Mouse (Mus musculus): ENCODE results near the gene Hnrnph3. TPM values are rescaled to one million over a fixed set of nuclear protein-coding genes. Genes with fewer than 3 reads are reported as not detected.

Hnrnph3 gene
- total and polyA plus RNA-seq, 2 experiments from 2014 or later, result 9.4 to 77.7 TPM

GRCm38 (mm10) chr10:63032267-63032666, 8.2 kb upstream of the Hnrnph3 start:
- no peaks in the 10 kb centered on the region for H3K9me3 ChIP-seq (ENCODE audit: low read length)
- TF ChIP-seq CTCF (IDR thresholded peaks at IDR 0.05; ENCODE audit: low read depth), result no peak
- 71% methylated on average over 3 of the region's 3 CpGs for WGBS
- no peak overlapping the region for H3K27ac ChIP-seq
- no peak overlapping the region for H3K9ac ChIP-seq (replicated peaks; ENCODE audit: low read length)
- no peaks in the 10 kb centered on the region for H3K4me1 ChIP-seq (ENCODE audit: insufficient read depth, low read length)
- H3K4me2 ChIP-seq (ENCODE audit: low read depth, low read length), result no peak overlapping the region
- ATAC-seq (no peak), DNase-seq (ENCODE audit: low spot score) (no peak)
- H3K27me3 ChIP-seq (ENCODE audit: insufficient read depth, low read length), result no peaks in the 10 kb centered on the region
- H3K4me3 ChIP-seq (ENCODE audit: low read length), result no peak overlapping the region
- no peaks in the 10 kb centered on the region for H3K36me3 ChIP-seq (ENCODE audit: insufficient read depth, low read length)

DNA sequence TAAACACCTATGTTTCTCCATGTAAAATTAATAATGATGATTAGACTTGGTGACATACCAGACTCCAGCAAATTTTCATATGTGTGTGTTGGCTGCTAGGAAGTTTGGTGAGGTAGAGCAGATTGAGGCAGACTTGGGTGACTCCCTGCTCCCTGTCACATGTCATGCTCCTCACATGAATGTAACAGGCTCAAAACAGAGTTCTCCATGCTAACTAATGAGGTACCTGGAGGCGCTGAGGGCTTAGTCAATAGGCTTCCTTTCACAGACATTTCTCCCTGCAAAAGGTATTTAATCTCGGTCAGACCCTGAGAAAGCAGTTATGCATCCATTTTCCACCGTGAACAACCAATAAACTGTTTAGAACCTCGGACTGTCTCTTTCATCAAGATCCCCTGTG, 4.4 kb upstream of the Hnrnph3 start:
- no peak for DNase-seq (ENCODE audit: low spot score)
- Histone ChIP-seq H3K4me2 (ENCODE audit: low read depth, low read length) (no peak overlapping the region), H3K9ac (replicated peaks; ENCODE audit: low read length) (no peak overlapping the region), H3K27me3 (ENCODE audit: insufficient read depth, low read length) (no peaks in the 10 kb centered on the region), H3K27ac (no peak overlapping the region), H3K9me3 (ENCODE audit: low read length) (no peaks in the 10 kb centered on the region), H3K36me3 (ENCODE audit: insufficient read depth, low read length) (no peaks in the 10 kb centered on the region), H3K4me1 (ENCODE audit: insufficient read depth, low read length) (0 out of 2 replicates have a peak, but pooled peaks cover 13% of the 10 kb centered on the region), H3K4me3 (ENCODE audit: low read length) (no peak overlapping the region)
- no peak for ATAC-seq
- 32% methylated on average over 4 of the region's 4 CpGs for WGBS
- no peak for TF ChIP-seq CTCF (IDR thresholded peaks at IDR 0.05; ENCODE audit: low read depth)

DNA sequence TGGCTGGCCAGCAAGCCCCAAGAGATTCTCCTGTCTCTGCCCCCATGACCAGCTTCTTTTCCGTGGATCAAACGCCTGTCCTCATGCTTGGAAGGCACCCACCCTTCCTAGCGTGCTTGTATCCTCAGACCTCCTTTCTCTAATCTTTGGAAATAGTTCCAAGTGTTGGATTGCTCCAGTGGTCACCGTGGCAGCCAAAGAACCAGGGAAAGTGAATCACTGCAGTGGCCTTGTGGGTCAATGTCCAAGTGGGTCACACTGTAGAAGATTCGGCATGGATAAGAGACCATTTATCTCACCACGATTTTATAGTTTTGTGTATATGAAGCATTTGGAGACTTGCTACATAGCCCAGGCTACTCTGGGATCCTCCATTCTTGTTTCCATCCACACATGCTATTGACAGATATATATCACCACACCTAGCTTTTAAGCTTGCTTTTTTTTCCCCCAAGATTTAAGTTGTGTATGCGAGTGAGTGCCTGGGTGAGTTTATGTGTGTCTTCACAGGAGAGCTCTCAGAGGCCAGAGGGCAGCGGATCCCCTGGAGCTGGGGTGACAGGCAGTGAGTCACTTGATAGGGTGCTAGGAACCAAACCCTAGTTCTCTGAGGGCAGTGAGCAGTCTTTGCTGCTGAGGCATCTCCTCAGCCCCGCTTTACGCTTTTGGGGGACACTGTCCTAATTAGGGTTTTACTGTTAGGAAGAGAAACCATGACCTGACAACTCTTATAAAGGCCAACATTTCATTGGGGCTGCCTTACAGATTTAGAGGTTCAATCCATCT, 3.6 kb upstream of the Hnrnph3 start:
- no peak overlapping the region for H3K9ac ChIP-seq (replicated peaks; ENCODE audit: low read length)
- no peak overlapping the region for H3K4me3 ChIP-seq (ENCODE audit: low read length)
- H3K4me1 ChIP-seq (ENCODE audit: insufficient read depth, low read length), result 0 out of 2 replicates have a peak, but pooled peaks cover 13% of the 10 kb centered on the region
- TF ChIP-seq CTCF (IDR thresholded peaks at IDR 0.05; ENCODE audit: low read depth), result no peak
- no peak overlapping the region for H3K4me2 ChIP-seq (ENCODE audit: low read depth, low read length)
- 82% methylated on average over 10 of the region's 10 CpGs for WGBS
- peak overlapping the region; percentile 72; the same call in 1 of the 2 replicates for H3K27ac ChIP-seq
- no peak for ATAC-seq
- H3K27me3 ChIP-seq (ENCODE audit: insufficient read depth, low read length), result no peaks in the 10 kb centered on the region
- no peak for DNase-seq (ENCODE audit: low spot score)
- no peaks in the 10 kb centered on the region for H3K36me3 ChIP-seq (ENCODE audit: insufficient read depth, low read length)
- H3K9me3 ChIP-seq (ENCODE audit: low read length), result no peaks in the 10 kb centered on the region

GRCm38 (mm10) chr10:63026795-63027160, 2.8 kb upstream of the Hnrnph3 start:
- Histone ChIP-seq H3K9me3 (ENCODE audit: low read length) (no peaks in the 10 kb centered on the region), H3K36me3 (ENCODE audit: insufficient read depth, low read length) (no peaks in the 10 kb centered on the region), H3K4me2 (ENCODE audit: low read depth, low read length) (peak overlapping the region; percentile 79), H3K4me3 (ENCODE audit: low read length) (no peak overlapping the region), H3K4me1 (ENCODE audit: insufficient read depth, low read length) (peaks cover 16% of the 10 kb centered on the region; the same call in 1 of the 2 replicates), H3K9ac (replicated peaks; ENCODE audit: low read length) (0 out of 2 replicates have a peak overlapping the region, but pooled peaks have one; percentile 13), H3K27ac (peak overlapping the region; percentile 72), H3K27me3 (ENCODE audit: insufficient read depth, low read length) (no peaks in the 10 kb centered on the region)
- ATAC-seq (no peak), DNase-seq (ENCODE audit: low spot score) (peak; percentile 46)
- WGBS, result 26% methylated on average over 6 of the region's 6 CpGs
- TF ChIP-seq CTCF (IDR thresholded peaks at IDR 0.05; ENCODE audit: low read depth), result no peak

DNA sequence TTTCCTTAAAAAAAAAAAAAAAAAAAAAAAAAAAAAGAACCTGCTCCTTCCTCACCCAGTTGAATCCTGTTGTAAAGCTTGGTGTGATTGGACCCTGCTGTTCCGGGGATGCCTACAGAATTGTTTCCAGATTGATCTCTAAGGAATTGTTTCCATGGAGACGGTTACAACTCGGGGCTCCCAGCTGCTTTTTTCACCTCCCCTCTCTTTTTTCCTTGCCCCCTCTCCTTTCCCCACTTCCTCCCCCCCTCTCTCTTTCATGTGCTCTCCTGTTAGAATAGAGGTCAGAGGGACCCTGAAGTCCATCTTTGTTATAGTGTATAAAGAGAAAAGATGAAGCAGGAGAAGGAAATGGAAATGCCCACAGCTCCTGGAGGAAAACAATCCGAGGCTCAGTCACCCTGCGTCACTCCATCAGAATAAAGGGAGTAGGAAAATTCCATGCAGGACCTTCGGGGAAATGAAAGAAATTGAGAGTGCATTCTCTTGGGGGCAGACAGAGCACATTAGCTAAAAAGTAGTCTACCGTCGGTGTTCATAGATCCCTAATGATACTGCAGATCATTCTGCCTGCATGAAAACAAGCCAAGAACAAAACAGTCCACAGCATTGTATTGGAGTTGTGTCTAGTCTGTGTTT, 2.3 kb upstream of the Hnrnph3 start:
- DNase-seq (ENCODE audit: low spot score) (peak; percentile 82), ATAC-seq (no peak)
- no peak for TF ChIP-seq CTCF (IDR thresholded peaks at IDR 0.05; ENCODE audit: low read depth)
- Histone ChIP-seq H3K4me1 (ENCODE audit: insufficient read depth, low read length) (peaks cover 18% of the 10 kb centered on the region; the same call in 1 of the 2 replicates), H3K4me2 (ENCODE audit: low read depth, low read length) (peak overlapping the region; percentile 79), H3K9me3 (ENCODE audit: low read length) (no peaks in the 10 kb centered on the region), H3K27me3 (ENCODE audit: insufficient read depth, low read length) (no peaks in the 10 kb centered on the region), H3K36me3 (ENCODE audit: insufficient read depth, low read length) (no peaks in the 10 kb centered on the region), H3K9ac (replicated peaks; ENCODE audit: low read length) (0 out of 2 replicates have a peak overlapping the region, but pooled peaks have one; percentile 13), H3K27ac (peak overlapping the region; percentile 72), H3K4me3 (ENCODE audit: low read length) (no peak overlapping the region)
- WGBS, result 5% methylated on average over 8 of the region's 8 CpGs

- peak overlapping the region; percentile 99 for H3K27ac ChIP-seq
- H3K9ac ChIP-seq (replicated peaks; ENCODE audit: low read length), result no peak overlapping the region
- H3K4me1 ChIP-seq (ENCODE audit: insufficient read depth, low read length), result peaks cover 22% of the 10 kb centered on the region; the same call in 1 of the 2 replicates
- WGBS, result 13% methylated on average over 6 of the region's 6 CpGs
- peak overlapping the region; percentile 79 for H3K4me2 ChIP-seq (ENCODE audit: low read depth, low read length)
- H3K27me3 ChIP-seq (ENCODE audit: insufficient read depth, low read length), result no peaks in the 10 kb centered on the region
- no peak for TF ChIP-seq CTCF (IDR thresholded peaks at IDR 0.05; ENCODE audit: low read depth)
- H3K36me3 ChIP-seq (ENCODE audit: insufficient read depth, low read length), result no peaks in the 10 kb centered on the region
- no peak overlapping the region for H3K4me3 ChIP-seq (ENCODE audit: low read length)
- no peaks in the 10 kb centered on the region for H3K9me3 ChIP-seq (ENCODE audit: low read length)
- DNase-seq (ENCODE audit: low spot score), result peak; percentile 25
- ATAC-seq, result no peak
Measured at GRCm38 (mm10) chr10:63025491-63026011, 1.5 kb upstream of the Hnrnph3 start.

Measured in hindbrain, postnatal 0 days (tissue).